Mouse (Mus musculus): ENCODE results near the gene Cit. TPM values are rescaled to one million over a fixed set of nuclear protein-coding genes. Genes with fewer than 3 reads are reported as not detected.

The Cit gene
- polyA plus RNA-seq, 1 experiment from 2014 or later: 3.7 TPM

DNA sequence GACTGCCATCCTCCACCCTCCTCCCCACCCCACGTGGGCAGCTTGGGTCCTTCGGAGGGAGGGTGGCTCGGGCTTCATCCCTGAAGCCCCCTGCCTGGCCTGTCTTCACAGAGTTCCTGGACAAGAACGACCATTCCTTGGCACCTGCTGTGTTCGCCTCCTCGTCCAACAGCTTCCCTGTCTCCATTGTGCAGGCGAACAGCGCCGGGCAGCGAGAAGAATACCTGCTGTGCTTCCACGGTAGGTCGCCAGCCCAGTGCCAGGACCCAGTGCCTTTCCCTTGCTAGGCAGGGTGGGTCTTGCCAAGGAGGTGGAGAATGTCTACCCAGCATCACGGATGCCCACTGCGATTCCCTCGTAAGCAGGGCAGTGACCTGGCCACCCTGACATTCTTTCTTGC is 149.0 kb downstream of the Cit start:
- Histone ChIP-seq H3K27me3 (replicated peaks; ENCODE audit: control insufficient read depth, insufficient read depth, low read length) (no peaks in the 10 kb centered on the region), H3K4me2 (replicated peaks; ENCODE audit: low read depth) (no peak overlapping the region), H3K4me3 (ENCODE audit: low read depth, low read length) (no peak overlapping the region), H3K9ac (ENCODE audit: low read depth, low read length) (no peak overlapping the region), H3K27ac (ENCODE audit: low read depth, low read length) (no peak overlapping the region), H3K9me3 (ENCODE audit: control insufficient read depth) (no peaks in the 10 kb centered on the region), H3K4me1 (replicated peaks; ENCODE audit: control insufficient read depth, insufficient read depth, low read length) (no peaks in the 10 kb centered on the region), H3K36me3 (ENCODE audit: control insufficient read depth, insufficient read depth) (peaks cover 35% of the 10 kb centered on the region)
- no peak for ATAC-seq
- no peak for TF ChIP-seq CTCF (IDR thresholded peaks at IDR 0.05; ENCODE audit: low read depth)
- 95% methylated on average over 15 of the region's 15 CpGs for WGBS

DNA sequence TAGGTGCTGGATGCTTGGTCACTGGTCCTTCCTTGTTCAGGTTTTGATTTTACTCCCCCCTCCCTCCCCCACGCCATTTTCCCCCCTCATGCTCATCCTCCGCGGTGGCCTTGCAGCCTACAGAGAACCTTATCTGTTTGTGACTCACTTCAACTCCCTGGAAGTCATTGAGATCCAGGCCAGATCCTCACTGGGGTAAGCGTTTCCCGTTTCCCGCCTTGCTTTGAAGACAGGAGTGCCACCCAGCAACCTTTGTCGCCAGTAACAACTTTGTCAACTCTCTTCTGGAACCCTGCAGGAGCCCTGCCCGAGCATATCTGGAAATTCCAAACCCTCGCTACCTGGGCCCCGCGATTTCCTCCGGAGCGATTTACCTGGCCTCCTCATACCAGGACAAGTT is 152.3 kb downstream of the Cit start:
- H3K27me3 ChIP-seq (replicated peaks; ENCODE audit: control insufficient read depth, insufficient read depth, low read length): no peaks in the 10 kb centered on the region
- H3K9ac ChIP-seq (ENCODE audit: low read depth, low read length): no peak overlapping the region
- ATAC-seq: no peak
- WGBS: 70% methylated on average over 13 of the region's 13 CpGs
- no peak overlapping the region for H3K4me2 ChIP-seq (replicated peaks; ENCODE audit: low read depth)
- no peak for TF ChIP-seq CTCF (IDR thresholded peaks at IDR 0.05; ENCODE audit: low read depth)
- no peaks in the 10 kb centered on the region for H3K4me1 ChIP-seq (replicated peaks; ENCODE audit: control insufficient read depth, insufficient read depth, low read length)
- no peak overlapping the region for H3K27ac ChIP-seq (ENCODE audit: low read depth, low read length)
- peaks cover 20% of the 10 kb centered on the region for H3K36me3 ChIP-seq (ENCODE audit: control insufficient read depth, insufficient read depth)
- no peaks in the 10 kb centered on the region for H3K9me3 ChIP-seq (ENCODE audit: control insufficient read depth)
- H3K4me3 ChIP-seq (ENCODE audit: low read depth, low read length): no peak overlapping the region

GRCm38 (mm10) chr5:116003154-116003553 is 158.1 kb downstream of the Cit start:
- WGBS: 85% methylated on average over 8 of the region's 8 CpGs
- H3K9me3 ChIP-seq (ENCODE audit: control insufficient read depth): no peaks in the 10 kb centered on the region
- no peak for ATAC-seq

DNA sequence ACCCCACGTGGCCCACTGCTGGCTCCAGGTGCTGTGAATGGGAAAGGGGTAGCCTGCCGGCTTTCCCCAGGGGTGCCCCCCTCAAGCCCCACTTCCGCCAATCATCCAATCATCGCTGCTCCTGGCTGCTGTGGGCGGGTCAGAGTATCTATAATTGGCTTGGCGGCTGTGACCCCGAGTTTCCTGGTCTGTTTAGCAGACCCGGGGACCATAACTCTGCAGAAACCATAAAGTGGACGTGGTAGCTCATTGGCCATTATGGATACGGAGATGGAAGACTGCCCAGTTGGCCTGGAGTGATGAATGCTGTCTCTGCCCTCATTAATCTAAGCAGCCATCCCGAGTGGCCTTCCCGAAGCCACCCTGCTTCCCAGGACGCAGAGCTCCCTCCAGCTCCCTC is 158.7 kb downstream of the Cit start:
- H3K27ac ChIP-seq (ENCODE audit: low read depth, low read length): no peak overlapping the region
- no peak overlapping the region for H3K9ac ChIP-seq (ENCODE audit: low read depth, low read length)
- no peak overlapping the region for H3K4me3 ChIP-seq (ENCODE audit: low read depth, low read length)
- no peak for ATAC-seq
- H3K4me2 ChIP-seq (replicated peaks; ENCODE audit: low read depth): no peak overlapping the region
- no peaks in the 10 kb centered on the region for H3K27me3 ChIP-seq (replicated peaks; ENCODE audit: control insufficient read depth, insufficient read depth, low read length)
- peaks cover 5% of the 10 kb centered on the region for H3K36me3 ChIP-seq (ENCODE audit: control insufficient read depth, insufficient read depth)
- TF ChIP-seq CTCF (IDR thresholded peaks at IDR 0.05; ENCODE audit: low read depth): no peak
- H3K4me1 ChIP-seq (replicated peaks; ENCODE audit: control insufficient read depth, insufficient read depth, low read length): no peaks in the 10 kb centered on the region
- WGBS: 58% methylated on average over 13 of the region's 13 CpGs
- H3K9me3 ChIP-seq (ENCODE audit: control insufficient read depth): no peaks in the 10 kb centered on the region

More at GRCm38 (mm10) chr5:116003154-116003553, 158.1 kb downstream of the Cit start:
- Histone ChIP-seq H3K27ac (ENCODE audit: low read depth, low read length) (no peak overlapping the region), H3K4me1 (replicated peaks; ENCODE audit: control insufficient read depth, insufficient read depth, low read length) (no peaks in the 10 kb centered on the region), H3K4me3 (ENCODE audit: low read depth, low read length) (no peak overlapping the region), H3K27me3 (replicated peaks; ENCODE audit: control insufficient read depth, insufficient read depth, low read length) (no peaks in the 10 kb centered on the region), H3K36me3 (ENCODE audit: control insufficient read depth, insufficient read depth) (peaks cover 5% of the 10 kb centered on the region), H3K4me2 (replicated peaks; ENCODE audit: low read depth) (no peak overlapping the region), H3K9ac (ENCODE audit: low read depth, low read length) (no peak overlapping the region)
- no peak for TF ChIP-seq CTCF (IDR thresholded peaks at IDR 0.05; ENCODE audit: low read depth)

- no peaks in the 10 kb centered on the region for H3K9me3 ChIP-seq (ENCODE audit: control insufficient read depth)
- H3K4me3 ChIP-seq (ENCODE audit: low read depth, low read length): no peak overlapping the region
- 92% methylated on average over 10 of the region's 10 CpGs for WGBS
- no peak overlapping the region for H3K9ac ChIP-seq (ENCODE audit: low read depth, low read length)
- H3K4me2 ChIP-seq (replicated peaks; ENCODE audit: low read depth): no peak overlapping the region
- no peaks in the 10 kb centered on the region for H3K27me3 ChIP-seq (replicated peaks; ENCODE audit: control insufficient read depth, insufficient read depth, low read length)
- no peak overlapping the region for H3K27ac ChIP-seq (ENCODE audit: low read depth, low read length)
- ATAC-seq: no peak
- peaks cover under 1% of the 10 kb centered on the region for H3K36me3 ChIP-seq (ENCODE audit: control insufficient read depth, insufficient read depth)
- no peak for TF ChIP-seq CTCF (IDR thresholded peaks at IDR 0.05; ENCODE audit: low read depth)
- no peaks in the 10 kb centered on the region for H3K4me1 ChIP-seq (replicated peaks; ENCODE audit: control insufficient read depth, insufficient read depth, low read length)
Observed at GRCm38 (mm10) chr5:116004271-116004670, 159.2 kb downstream of the Cit start.

DNA sequence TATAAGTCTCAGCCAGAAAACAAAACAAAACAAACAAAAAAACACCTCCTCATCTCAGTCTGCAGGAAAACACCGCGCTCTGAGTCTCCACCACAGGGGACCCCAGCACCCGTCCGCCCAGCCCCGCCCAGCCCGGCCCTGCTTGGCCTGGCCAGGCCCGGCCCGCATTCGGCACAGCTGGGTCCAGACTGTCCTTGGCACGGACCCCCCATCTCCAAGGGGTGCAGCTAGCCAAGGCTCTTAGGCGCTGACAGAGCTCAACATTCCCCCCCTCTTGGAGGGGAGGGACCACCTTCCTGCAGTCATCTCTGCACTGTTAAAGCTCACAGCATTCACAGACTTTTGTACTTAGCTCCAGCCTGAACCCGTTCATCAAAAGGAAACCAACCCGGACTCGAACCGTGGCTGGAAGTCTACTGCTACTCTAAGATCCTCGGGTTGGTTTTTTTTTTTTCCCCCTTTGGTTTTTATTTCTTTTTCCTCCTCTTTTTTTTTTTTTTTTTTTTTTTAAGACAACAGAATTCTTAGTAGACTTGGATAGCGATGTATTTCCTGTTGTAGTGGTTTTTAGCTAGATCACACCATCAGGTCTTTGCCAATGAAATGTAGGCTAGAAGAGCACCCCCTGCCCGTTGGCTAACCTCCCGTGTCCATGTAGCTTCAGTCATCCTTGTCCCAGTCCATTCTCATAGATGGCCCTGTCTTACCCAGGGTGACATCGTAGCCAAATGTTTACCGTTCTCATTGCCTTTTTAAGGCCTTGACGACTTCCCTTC is 161.4 kb downstream of the Cit start:
- H3K9me3 ChIP-seq (ENCODE audit: control insufficient read depth): no peaks in the 10 kb centered on the region
- no peak overlapping the region for H3K27ac ChIP-seq (ENCODE audit: low read depth, low read length)
- no peak overlapping the region for H3K4me2 ChIP-seq (replicated peaks; ENCODE audit: low read depth)
- H3K9ac ChIP-seq (ENCODE audit: low read depth, low read length): no peak overlapping the region
- H3K4me1 ChIP-seq (replicated peaks; ENCODE audit: control insufficient read depth, insufficient read depth, low read length): no peaks in the 10 kb centered on the region; the same call in 1 of the 2 replicates
- no peak overlapping the region for H3K4me3 ChIP-seq (ENCODE audit: low read depth, low read length)
- ATAC-seq: no peak
- H3K27me3 ChIP-seq (replicated peaks; ENCODE audit: control insufficient read depth, insufficient read depth, low read length): no peaks in the 10 kb centered on the region
- 74% methylated on average over 22 of the region's 22 CpGs for WGBS
- no peaks in the 10 kb centered on the region for H3K36me3 ChIP-seq (ENCODE audit: control insufficient read depth, insufficient read depth)
- TF ChIP-seq CTCF (IDR thresholded peaks at IDR 0.05; ENCODE audit: low read depth): no peak

Data from intestine, postnatal 0 days (tissue).